Mouse (Mus musculus): ENCODE measurements at regions not wholly inside any gene's neighbourhood (a gene's known extent, or its start where the extent isn't known, plus 50 kb on each side); places are given as distances from the start of the nearest gene placed in this dataset.

- no peak for DNase-seq (ENCODE audit: low spot score)
These were observed 65.8 kb downstream of the Barhl2 start for GRCm38 (mm10) chr5:106392213-106392612.

GRCm38 (mm10) chr5:106386621-106387020 is 71.3 kb downstream of the Barhl2 start:
- no peak for DNase-seq (ENCODE audit: low spot score)

- DNase-seq (ENCODE audit: low spot score), result peak; percentile 70
These were observed 72.1 kb downstream of the Barhl2 start for GRCm38 (mm10) chr5:106385838-106386237.

GRCm38 (mm10) chr5:106385219-106385618 is 72.7 kb downstream of the Barhl2 start:
- DNase-seq (ENCODE audit: low spot score), result peak; percentile 43

- DNase-seq (ENCODE audit: low spot score), result no peak
These were observed 73.7 kb downstream of the Barhl2 start for GRCm38 (mm10) chr5:106384138-106384770.

GRCm38 (mm10) chr5:106381919-106382318 is 76.0 kb downstream of the Barhl2 start:
- DNase-seq (ENCODE audit: low spot score), result peak; percentile 58

GRCm38 (mm10) chr5:106380631-106381285 is 77.2 kb downstream of the Barhl2 start:
- DNase-seq (ENCODE audit: low spot score), result no peak

- no peak for DNase-seq (ENCODE audit: low spot score)
These were observed 81.0 kb downstream of the Barhl2 start for GRCm38 (mm10) chr5:106376781-106377525.

- DNase-seq (ENCODE audit: low spot score), result no peak
These were observed 90.1 kb downstream of the Barhl2 start for GRCm38 (mm10) chr5:106367831-106368230.

GRCm38 (mm10) chr5:106367312-106367711 is 90.7 kb downstream of the Barhl2 start:
- no peak for DNase-seq (ENCODE audit: low spot score)

GRCm38 (mm10) chr5:106366006-106366405 is 92.0 kb downstream of the Barhl2 start:
- DNase-seq (ENCODE audit: low spot score), result no peak

GRCm38 (mm10) chr5:106365094-106365493 is 92.9 kb downstream of the Barhl2 start:
- DNase-seq (ENCODE audit: low spot score), result peak; percentile 80

- no peak for DNase-seq (ENCODE audit: low spot score)
These were observed 106.6 kb downstream of the Barhl2 start for GRCm38 (mm10) chr5:106351348-106351747.

GRCm38 (mm10) chr5:106349851-106350515 is 108.0 kb downstream of the Barhl2 start:
- peak; percentile 54 for DNase-seq (ENCODE audit: low spot score)

GRCm38 (mm10) chr5:106344308-106344707 is 113.7 kb downstream of the Barhl2 start:
- DNase-seq (ENCODE audit: low spot score), result no peak

GRCm38 (mm10) chr5:106343601-106344000 is 114.4 kb downstream of the Barhl2 start:
- DNase-seq (ENCODE audit: low spot score), result no peak

- DNase-seq (ENCODE audit: low spot score), result no peak
These were observed 116.6 kb downstream of the Barhl2 start for GRCm38 (mm10) chr5:106341361-106341760.

- no peak for DNase-seq (ENCODE audit: low spot score)
These were observed 122.3 kb downstream of the Barhl2 start for GRCm38 (mm10) chr5:106335639-106336038.

- DNase-seq (ENCODE audit: low spot score), result no peak
These were observed 130.3 kb downstream of the Barhl2 start for GRCm38 (mm10) chr5:106327592-106328150.

GRCm38 (mm10) chr5:106322574-106323215 is 135.3 kb downstream of the Barhl2 start:
- DNase-seq (ENCODE audit: low spot score), result peak; percentile 19

- DNase-seq (ENCODE audit: low spot score), result no peak
These were observed 136.5 kb downstream of the Barhl2 start for GRCm38 (mm10) chr5:106321426-106321825.

GRCm38 (mm10) chr5:106321023-106321422 is 136.9 kb downstream of the Barhl2 start:
- no peak for DNase-seq (ENCODE audit: low spot score)
